Mouse (Mus musculus) forebrain, embryonic 15.5 days (tissue): ENCODE measurements at regions not wholly inside any gene's neighbourhood (a gene's known extent, or its start where the extent isn't known, plus 50 kb on each side); places are given as distances from the start of the nearest gene placed in this dataset.

ENCODE experiments used
- ATAC-seq: fragments of 200-750 bp; cut with Nextera tagmentation; replicated peaks from 2 replicates; pipeline ENCODE4 v1.8.0; 2017; ENCODE audit warnings: mild to moderate bottlenecking, moderate TSS enrichment, moderate library complexity
- H3K27ac ChIP-seq: fragments of 300-500 bp; sonication (generic); replicated peaks from 2 replicates; pipeline ENCODE4 v1.5.1; 2015; ENCODE audit warnings: mild to moderate bottlenecking, inconsistent platforms
- H3K27me3 ChIP-seq: fragments of 300-500 bp; sonication (generic); 2 replicates; pipeline ENCODE4 v1.6.1; 2015; ENCODE audit warnings: inconsistent platforms
- H3K36me3 ChIP-seq: fragments of 300-500 bp; sonication (generic); 2 replicates; pipeline ENCODE4 v1.6.1; 2015; ENCODE audit warnings: mild to moderate bottlenecking, inconsistent platforms
- H3K4me1 ChIP-seq: fragments of 300-500 bp; sonication (generic); 2 replicates; pipeline ENCODE4 v1.6.1; 2015; ENCODE audit warnings: inconsistent platforms
- H3K4me2 ChIP-seq: fragments of 300-500 bp; sonication (generic); replicated peaks from 2 replicates; pipeline ENCODE4 v1.6.1; 2015; ENCODE audit warnings: mild to moderate bottlenecking, inconsistent platforms
- H3K4me3 ChIP-seq: fragments of 300-500 bp; sonication (generic); 2 replicates; pipeline ENCODE4 v1.5.1; 2015; ENCODE audit warnings: mild to moderate bottlenecking, inconsistent platforms
- H3K9ac ChIP-seq: fragments of 300-500 bp; sonication (generic); replicated peaks from 2 replicates; pipeline ENCODE4 v1.6.1; 2015; ENCODE audit warnings: mild to moderate bottlenecking, inconsistent platforms
- H3K9me3 ChIP-seq: fragments of 300-500 bp; sonication (generic); 2 replicates; pipeline ENCODE4 v1.6.1; 2016; ENCODE audit warnings: inconsistent platforms
- WGBS: fragments of 180-500 bp; shearing (Covaris S2); methylation state at CpG from one replicate; pipeline ENCODE4 v1.1.7; 2015; ENCODE audit warnings: mixed read lengths; 5-methylcytosine and 5-hydroxymethylcytosine counted together

DNA sequence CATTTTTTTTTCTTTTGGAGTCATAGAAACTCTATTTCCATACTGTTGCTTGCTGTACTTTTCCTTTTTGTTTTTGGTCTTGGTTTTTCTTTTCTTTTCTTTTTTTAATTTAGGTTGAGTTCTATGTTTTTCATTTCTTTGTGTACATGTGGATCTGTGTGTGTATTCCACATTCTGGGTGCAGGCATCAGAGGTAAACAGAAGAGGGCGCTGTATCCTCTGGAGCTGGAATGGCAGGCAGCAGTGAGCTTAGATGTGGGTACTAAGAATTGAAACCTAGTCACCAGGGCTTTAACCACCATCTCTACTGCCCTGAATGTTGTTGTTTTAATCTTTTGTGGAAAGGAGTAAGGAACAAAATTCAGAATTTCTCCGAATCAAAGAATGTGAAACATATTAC, 266.3 kb upstream of the Lyplal1 start:
- WGBS: 81% methylated on average over 2 of the region's 2 CpGs
- Histone ChIP-seq H3K4me1 (no peaks in the 10 kb centered on the region), H3K4me2 (no peak overlapping the region), H3K9me3 (no peaks in the 10 kb centered on the region), H3K4me3 (no peak overlapping the region), H3K27ac (no peak overlapping the region), H3K9ac (no peak overlapping the region), H3K27me3 (no peaks in the 10 kb centered on the region), H3K36me3 (no peaks in the 10 kb centered on the region)
- no peak for ATAC-seq

DNA sequence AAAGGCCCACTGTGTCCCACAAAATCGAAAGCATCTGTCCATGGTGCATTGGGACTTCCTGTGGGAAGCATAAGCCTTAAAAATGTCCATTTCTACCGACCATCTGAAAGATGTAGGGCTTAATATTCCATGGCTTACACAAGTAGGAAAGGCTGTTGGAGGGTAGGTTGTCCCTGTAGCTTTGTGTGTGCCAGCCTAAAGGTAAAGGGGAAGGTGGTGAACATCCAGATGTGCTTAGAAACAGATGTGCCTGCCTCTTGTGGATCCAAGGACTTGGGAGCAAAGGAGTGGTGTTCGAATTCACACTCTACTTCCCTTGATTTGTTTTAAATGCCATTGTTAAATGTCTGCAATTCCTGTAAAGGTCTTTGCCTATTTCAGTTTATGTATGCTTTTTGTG, 265.9 kb upstream of the Lyplal1 start:
- H3K9ac ChIP-seq: no peak overlapping the region
- no peaks in the 10 kb centered on the region for H3K27me3 ChIP-seq
- H3K9me3 ChIP-seq: no peaks in the 10 kb centered on the region
- no peaks in the 10 kb centered on the region for H3K4me1 ChIP-seq
- no peak overlapping the region for H3K4me2 ChIP-seq
- ATAC-seq: no peak
- no peaks in the 10 kb centered on the region for H3K36me3 ChIP-seq
- no peak overlapping the region for H3K4me3 ChIP-seq
- 95% methylated on average over 3 of the region's 3 CpGs for WGBS
- H3K27ac ChIP-seq: no peak overlapping the region

DNA sequence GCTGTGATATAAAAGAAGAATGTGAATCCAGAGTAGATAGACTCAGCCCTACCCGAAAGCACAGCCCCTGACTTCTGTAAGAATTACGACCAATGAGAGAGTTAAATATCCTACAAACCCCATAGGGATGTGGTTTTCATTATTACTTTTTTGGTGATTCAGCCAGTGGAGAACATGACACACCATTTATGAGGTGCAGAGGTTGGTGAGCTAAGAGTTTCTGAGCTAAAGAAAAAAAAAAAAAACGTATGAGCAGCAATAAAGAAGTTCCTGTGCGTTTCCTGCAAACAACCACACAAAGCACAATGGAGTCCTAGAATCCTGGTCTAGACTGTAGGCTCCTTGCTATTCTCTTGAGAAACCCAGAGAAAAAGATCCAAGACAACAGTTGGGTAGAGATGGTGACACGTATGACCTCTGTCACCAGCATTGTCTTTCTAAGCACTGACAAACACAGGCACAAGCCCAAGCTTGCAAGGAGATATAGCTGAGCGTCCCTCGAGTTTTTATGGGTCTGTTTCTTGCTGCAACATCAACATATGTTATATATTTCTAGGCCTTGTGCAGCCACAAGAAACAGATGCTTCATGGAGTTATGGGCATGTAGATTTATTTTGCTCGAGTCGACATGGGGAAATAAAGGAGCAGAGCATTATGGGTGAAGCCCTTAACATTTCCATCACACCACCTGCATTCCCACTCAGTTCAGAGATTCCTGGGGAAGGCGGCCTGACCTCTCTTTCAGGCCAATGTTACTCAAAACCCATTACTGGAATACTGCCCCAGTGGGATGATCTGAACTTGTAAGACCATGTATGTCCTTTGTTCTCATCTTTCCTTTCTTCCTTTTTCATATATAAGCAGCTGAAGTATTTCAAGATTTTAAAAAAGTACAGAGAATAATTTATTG, 263.1 kb upstream of the Lyplal1 start:
- ATAC-seq: no peak
- no peaks in the 10 kb centered on the region for H3K36me3 ChIP-seq
- H3K9ac ChIP-seq: no peak overlapping the region
- no peaks in the 10 kb centered on the region for H3K4me1 ChIP-seq
- H3K4me3 ChIP-seq: no peak overlapping the region
- H3K27me3 ChIP-seq: no peaks in the 10 kb centered on the region
- H3K27ac ChIP-seq: no peak overlapping the region
- H3K9me3 ChIP-seq: no peaks in the 10 kb centered on the region
- no peak overlapping the region for H3K4me2 ChIP-seq
- 89% methylated on average over 10 of the region's 10 CpGs for WGBS

DNA sequence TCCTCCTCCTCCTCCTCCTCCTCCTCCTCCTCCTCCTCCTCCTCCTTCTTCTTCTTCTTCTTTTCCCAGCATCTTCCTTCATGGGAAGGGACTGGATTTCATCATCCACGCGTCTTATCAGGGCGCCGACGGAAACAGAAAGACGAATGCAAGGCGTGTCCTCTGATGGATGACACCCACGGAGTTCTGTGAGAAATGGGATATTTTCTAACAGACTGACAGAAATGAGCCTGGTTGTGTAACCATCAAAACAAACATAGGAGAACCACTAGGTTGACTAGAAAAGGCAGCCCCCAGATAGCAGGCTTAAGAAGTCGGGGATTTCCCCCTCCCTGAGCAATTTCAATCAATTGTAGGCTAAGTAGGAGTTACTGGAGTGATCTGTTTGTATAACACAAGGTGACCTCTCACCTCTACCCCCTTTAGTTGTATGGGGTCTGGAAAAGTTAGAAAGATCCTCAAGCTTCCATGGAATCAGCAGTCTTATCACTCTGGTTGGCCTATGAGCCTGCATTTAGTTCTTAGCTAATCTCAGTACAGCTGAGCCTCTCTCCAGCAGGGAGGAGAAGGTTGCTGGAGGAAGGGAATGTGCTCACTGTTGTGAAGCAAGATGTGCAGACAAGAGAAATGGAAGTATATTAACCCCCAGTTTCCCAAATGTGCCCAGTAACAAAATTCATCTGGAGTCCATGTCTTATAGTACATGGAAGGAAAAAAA, 260.0 kb upstream of the Lyplal1 start:
- no peak overlapping the region for H3K9ac ChIP-seq
- WGBS: 93% methylated on average over 9 of the region's 9 CpGs
- ATAC-seq: no peak
- no peak overlapping the region for H3K27ac ChIP-seq
- no peaks in the 10 kb centered on the region for H3K27me3 ChIP-seq
- no peak overlapping the region for H3K4me2 ChIP-seq
- H3K36me3 ChIP-seq: no peaks in the 10 kb centered on the region
- no peak overlapping the region for H3K4me3 ChIP-seq
- H3K4me1 ChIP-seq: no peaks in the 10 kb centered on the region
- H3K9me3 ChIP-seq: no peaks in the 10 kb centered on the region

DNA sequence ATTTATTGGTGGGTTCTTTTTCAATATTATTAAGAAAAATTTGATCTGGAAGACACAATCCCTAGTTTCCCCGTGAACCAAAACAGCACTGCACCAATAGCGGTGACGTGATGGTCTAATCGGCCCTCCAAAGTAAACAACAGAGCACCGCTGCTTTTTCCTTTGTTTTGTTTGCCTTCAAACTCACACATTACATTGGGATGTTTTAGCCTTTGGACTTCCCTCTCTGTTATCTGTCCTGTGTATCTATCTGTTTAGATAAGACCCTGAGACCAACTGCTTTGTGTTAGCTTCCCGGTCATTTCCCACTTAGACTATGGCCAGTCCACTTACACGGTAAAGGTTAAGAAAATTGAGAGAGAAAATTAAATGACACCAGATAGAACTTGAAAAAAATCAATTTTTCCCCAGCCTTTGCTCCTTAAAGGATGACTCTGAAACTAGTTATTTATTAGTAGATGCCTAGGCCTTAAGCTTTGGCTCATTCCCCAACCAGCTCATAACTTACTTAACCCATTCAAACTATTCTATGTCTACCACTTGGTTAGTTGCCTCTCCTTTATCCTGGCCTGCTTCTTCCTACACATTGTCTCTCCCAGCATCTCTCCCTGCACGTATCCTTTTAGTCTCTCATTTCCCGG, 257.0 kb upstream of the Lyplal1 start:
- Histone ChIP-seq H3K4me1 (no peaks in the 10 kb centered on the region), H3K27me3 (no peaks in the 10 kb centered on the region), H3K27ac (no peak overlapping the region), H3K36me3 (no peaks in the 10 kb centered on the region), H3K4me3 (no peak overlapping the region), H3K9me3 (no peaks in the 10 kb centered on the region), H3K9ac (no peak overlapping the region), H3K4me2 (no peak overlapping the region)
- 90% methylated on average over 9 of the region's 9 CpGs for WGBS
- no peak for ATAC-seq

DNA sequence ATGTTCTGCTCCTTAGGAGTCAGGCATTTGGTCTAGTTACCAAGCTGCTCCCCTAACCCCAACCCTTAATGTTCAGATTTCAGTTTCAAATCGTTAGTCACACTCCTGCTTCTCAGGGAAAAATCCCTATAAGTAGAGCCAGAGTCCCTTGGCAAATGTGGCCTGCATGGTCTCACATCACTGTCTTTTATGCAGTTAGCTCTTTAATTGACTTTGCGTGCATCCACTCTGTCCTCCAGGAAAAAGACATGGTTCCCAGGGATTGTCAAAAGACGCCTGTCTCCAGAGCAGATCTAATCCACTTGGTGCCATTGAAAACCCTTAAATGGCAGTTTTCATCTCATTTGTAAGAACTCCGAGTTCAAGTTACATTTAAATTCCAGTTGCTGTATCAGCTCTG, 256.3 kb upstream of the Lyplal1 start:
- Histone ChIP-seq H3K9ac (no peak overlapping the region), H3K27me3 (no peaks in the 10 kb centered on the region), H3K4me2 (no peak overlapping the region), H3K4me3 (no peak overlapping the region), H3K4me1 (no peaks in the 10 kb centered on the region), H3K27ac (no peak overlapping the region), H3K36me3 (no peaks in the 10 kb centered on the region), H3K9me3 (no peaks in the 10 kb centered on the region)
- no peak for ATAC-seq
- 24% methylated on average over 4 of the region's 4 CpGs for WGBS

DNA sequence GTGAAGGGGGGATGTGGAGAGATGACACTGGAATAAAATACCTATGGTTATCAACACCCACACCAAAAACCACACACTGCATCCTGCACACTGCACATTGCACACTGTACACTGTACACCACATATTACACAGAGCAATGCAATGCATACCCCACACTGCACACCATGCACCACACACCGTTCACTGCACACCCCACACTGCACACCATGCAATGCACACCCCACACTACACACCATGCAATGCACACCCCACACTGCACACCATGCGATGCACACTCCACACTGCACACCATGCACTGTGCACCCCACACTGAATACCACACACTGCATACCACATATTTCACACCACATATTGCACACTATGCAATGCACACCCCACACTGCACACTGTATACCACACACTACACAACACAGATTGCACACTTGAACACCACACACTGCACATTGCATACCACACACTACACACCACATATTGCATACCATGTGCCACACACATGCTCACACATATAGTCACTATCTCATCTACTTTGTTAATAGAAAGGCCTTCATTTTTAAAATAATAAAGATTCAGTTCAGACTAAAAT, 255.8 kb upstream of the Lyplal1 start:
- Histone ChIP-seq H3K9ac (no peak overlapping the region), H3K27ac (no peak overlapping the region), H3K4me2 (no peak overlapping the region), H3K36me3 (no peaks in the 10 kb centered on the region), H3K4me1 (no peaks in the 10 kb centered on the region), H3K9me3 (no peaks in the 10 kb centered on the region), H3K4me3 (no peak overlapping the region), H3K27me3 (no peaks in the 10 kb centered on the region)
- ATAC-seq: no peak
- WGBS: 98% methylated on average over 2 of the region's 2 CpGs

DNA sequence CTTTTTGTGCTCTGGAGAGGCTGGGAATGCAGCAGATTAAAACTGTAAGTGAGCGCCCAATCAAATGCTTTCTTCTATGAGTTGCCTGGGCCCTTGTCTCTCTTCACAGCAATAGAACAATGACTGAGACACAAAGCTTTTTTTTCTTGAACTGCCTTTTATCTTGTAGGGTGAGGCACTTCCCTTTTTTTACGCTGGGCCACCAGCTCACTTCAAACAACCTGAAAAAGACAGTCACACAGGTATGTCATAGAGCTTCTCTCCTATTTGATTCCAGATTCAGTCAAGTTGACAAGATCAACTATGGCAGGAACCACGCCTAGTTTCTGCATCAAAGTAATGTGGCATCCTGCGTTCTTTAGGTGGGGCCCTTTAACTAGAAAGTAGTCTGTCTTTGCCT, 246.2 kb upstream of the Lyplal1 start:
- ATAC-seq: no peak
- H3K9me3 ChIP-seq: no peaks in the 10 kb centered on the region
- no peaks in the 10 kb centered on the region for H3K4me1 ChIP-seq
- H3K27me3 ChIP-seq: no peaks in the 10 kb centered on the region
- no peaks in the 10 kb centered on the region for H3K36me3 ChIP-seq
- WGBS: 86% methylated on average over 4 of the region's 4 CpGs
- no peak overlapping the region for H3K9ac ChIP-seq
- no peak overlapping the region for H3K4me3 ChIP-seq
- H3K27ac ChIP-seq: no peak overlapping the region
- H3K4me2 ChIP-seq: no peak overlapping the region

DNA sequence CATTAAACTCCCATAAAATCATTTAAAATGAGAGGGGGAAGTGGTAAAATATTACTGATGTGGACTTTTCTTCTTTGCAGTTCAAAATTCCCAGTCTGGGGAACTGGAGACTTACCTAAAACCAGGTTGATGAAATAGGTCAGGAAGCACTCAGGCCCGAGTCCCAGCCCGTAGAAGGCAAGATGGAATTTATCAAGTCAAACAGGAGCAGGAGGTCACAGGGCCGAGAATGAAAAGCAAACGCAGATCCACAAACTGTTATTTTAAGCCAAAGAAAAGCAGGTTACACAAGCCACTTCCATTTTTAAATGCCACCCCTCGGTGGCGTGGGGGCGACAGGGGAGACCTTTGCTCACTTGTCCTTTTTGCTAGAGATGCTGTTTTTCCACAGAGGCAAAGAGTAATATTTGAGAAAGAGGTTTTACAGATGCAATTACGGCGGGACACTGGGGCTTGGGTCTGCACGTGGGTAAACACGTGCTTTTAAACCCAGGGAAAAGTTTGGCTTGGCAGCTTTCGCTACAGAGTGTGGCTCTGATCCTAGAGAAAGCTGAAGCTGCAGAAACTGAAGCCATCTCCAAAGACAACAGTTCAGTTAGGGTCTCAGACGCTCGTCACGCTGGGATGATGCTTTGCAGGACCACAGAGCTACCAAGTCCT, 241.0 kb upstream of the Lyplal1 start:
- Histone ChIP-seq H3K27me3 (no peaks in the 10 kb centered on the region), H3K9me3 (no peaks in the 10 kb centered on the region), H3K27ac (no peak overlapping the region), H3K4me1 (no peaks in the 10 kb centered on the region), H3K4me3 (no peak overlapping the region), H3K9ac (no peak overlapping the region), H3K4me2 (no peak overlapping the region), H3K36me3 (no peaks in the 10 kb centered on the region)
- ATAC-seq: no peak
- 85% methylated on average over 15 of the region's 15 CpGs for WGBS

DNA sequence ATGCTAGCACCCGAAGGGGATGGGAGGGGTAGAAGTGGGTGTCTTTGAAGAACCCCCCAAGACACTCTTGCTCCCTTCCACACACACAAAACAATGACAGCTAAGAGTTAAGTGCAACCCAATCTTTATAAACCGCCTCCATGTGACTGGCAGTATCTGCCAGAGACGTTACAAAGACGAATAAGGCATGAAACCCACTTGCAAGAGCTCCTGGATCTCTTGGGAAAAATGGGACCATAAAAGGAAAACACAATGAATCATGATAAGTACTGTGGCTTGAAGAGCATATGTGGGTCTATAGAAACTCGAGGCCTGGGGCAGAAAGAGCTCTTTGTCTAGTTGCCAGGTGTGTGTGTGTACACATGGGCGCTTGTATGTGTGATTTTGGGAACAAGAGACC, 237.6 kb upstream of the Lyplal1 start:
- H3K9me3 ChIP-seq: no peaks in the 10 kb centered on the region
- no peak overlapping the region for H3K9ac ChIP-seq
- no peak overlapping the region for H3K27ac ChIP-seq
- H3K27me3 ChIP-seq: no peaks in the 10 kb centered on the region
- no peaks in the 10 kb centered on the region for H3K4me1 ChIP-seq
- no peak overlapping the region for H3K4me2 ChIP-seq
- 70% methylated on average over 6 of the region's 6 CpGs for WGBS
- H3K4me3 ChIP-seq: no peak overlapping the region
- ATAC-seq: no peak
- no peaks in the 10 kb centered on the region for H3K36me3 ChIP-seq

DNA sequence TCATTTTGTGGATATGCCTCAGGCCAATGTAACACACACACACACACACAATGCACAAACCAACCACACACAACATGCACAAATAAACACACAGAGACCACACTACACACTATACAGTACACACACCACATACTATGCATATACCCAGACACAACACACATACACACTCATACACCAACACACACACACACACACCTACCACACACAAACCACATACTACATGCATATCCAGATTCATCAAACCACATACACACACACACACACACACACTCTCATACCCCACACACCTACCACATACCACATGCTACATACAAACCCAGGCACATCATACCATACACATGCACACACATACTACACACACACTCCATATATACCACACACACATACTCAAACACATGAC, 237.0 kb upstream of the Lyplal1 start:
- Histone ChIP-seq H3K4me2 (no peak overlapping the region), H3K27me3 (no peaks in the 10 kb centered on the region), H3K9me3 (no peaks in the 10 kb centered on the region), H3K36me3 (no peaks in the 10 kb centered on the region), H3K4me1 (no peaks in the 10 kb centered on the region), H3K27ac (no peak overlapping the region), H3K9ac (no peak overlapping the region), H3K4me3 (no peak overlapping the region)
- no peak for ATAC-seq

DNA sequence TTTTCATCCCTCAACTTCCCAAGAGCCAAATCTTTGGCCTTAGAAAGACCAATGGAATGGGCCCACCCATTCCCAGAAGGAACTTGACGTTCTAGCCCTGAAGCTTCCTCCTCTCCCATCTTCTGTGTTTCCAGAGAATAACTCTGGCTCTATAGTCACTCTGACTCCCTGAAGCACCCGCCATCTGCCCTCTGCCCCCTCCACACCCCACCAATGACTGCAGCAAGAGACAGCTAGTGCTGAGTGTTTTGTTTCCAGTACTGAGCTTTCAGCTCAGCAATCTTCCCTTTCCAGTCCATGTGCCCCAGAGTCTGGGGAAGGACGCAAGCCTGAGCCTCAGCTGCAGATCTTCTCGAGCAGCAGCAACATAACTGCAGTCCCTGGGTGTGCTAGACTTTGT, 233.3 kb upstream of the Lyplal1 start:
- H3K36me3 ChIP-seq: no peaks in the 10 kb centered on the region
- H3K27me3 ChIP-seq: no peaks in the 10 kb centered on the region
- H3K4me2 ChIP-seq: no peak overlapping the region
- no peaks in the 10 kb centered on the region for H3K9me3 ChIP-seq
- no peak overlapping the region for H3K27ac ChIP-seq
- H3K9ac ChIP-seq: no peak overlapping the region
- 91% methylated on average over 4 of the region's 4 CpGs for WGBS
- H3K4me3 ChIP-seq: no peak overlapping the region
- no peaks in the 10 kb centered on the region for H3K4me1 ChIP-seq
- ATAC-seq: no peak
